Mouse (Mus musculus): Measurements from ENCODE around the gene Tmc3.

DNA sequence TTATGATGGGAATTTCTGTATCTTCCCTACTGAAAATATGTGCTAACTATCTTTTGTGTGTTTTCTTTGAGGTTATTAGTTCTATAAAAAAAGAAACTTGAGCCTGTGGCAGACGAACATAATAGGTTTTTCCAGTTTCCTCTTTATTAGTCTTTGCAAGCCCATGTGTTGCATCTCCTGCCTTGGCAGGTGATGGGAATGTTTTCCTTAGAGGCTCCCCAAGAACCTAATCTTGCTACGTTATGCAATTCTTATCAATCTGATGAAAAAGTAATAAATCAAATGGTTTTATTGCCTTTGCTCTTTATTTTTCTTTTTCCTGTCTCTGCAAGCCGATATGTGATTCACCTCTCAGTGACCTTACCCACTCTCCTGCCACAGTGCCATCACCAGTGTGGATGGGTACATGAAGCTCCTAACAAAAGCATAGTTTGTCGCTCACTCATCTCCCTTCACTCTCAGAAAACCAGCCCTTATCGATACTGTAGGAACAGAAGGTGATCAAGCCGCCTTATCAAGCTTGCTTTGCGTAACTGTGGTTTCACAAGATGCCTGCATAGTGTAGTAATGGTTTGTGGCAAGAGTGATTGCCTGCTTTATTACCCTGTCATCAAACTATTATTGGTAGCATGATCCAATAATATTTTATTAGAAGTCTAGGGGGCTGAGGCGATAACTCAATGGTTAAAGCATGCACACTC is 42.0 kb downstream of the Tmc3 start:
- no peak for TF ChIP-seq MAFK (IDR thresholded peaks at IDR 0.05; ENCODE audit: insufficient read depth, low read depth, low read length)
- TF ChIP-seq ZNF384 (IDR thresholded peaks at IDR 0.05; ENCODE audit: low read depth, low read length) = no peak
- TF ChIP-seq ZC3H11A (IDR thresholded peaks at IDR 0.05; ENCODE audit: borderline replicate concordance, low read depth, low read length) = no peak
